Mouse (Mus musculus) intestine, postnatal 0 days (tissue): Measurements from ENCODE around the gene Hist1h2ae. TPM values are rescaled to one million over a fixed set of nuclear protein-coding genes. Genes with fewer than 3 reads are reported as not detected.

Source experiments
- ATAC-seq: fragments of 200-750 bp; cut with Nextera tagmentation; 2 replicates; pipeline ENCODE4 v1.8.0; 2017; ENCODE audit warnings: mild to moderate bottlenecking, moderate TSS enrichment, moderate library complexity
- H3K27ac ChIP-seq: fragments of 300-500 bp; sonication (generic); 2 replicates; pipeline ENCODE4 v1.5.1; 2014; ENCODE audit warnings: mild to moderate bottlenecking, low read depth, low read length, moderate library complexity
- H3K27me3 ChIP-seq: fragments of 300-500 bp; sonication (generic); replicated peaks from 2 replicates; pipeline ENCODE4 v1.6.1; 2014; ENCODE audit warnings: low read length, mixed read lengths; ENCODE audit not compliant: control insufficient read depth, insufficient read depth
- H3K36me3 ChIP-seq: fragments of 300-500 bp; sonication (generic); 2 replicates; pipeline ENCODE4 v1.6.1; 2014; ENCODE audit warnings: mild to moderate bottlenecking, moderate library complexity; ENCODE audit not compliant: control insufficient read depth, insufficient read depth
- H3K4me1 ChIP-seq: fragments of 300-500 bp; sonication (generic); replicated peaks from 2 replicates; pipeline ENCODE4 v1.6.1; 2014; ENCODE audit warnings: antibody characterized with exemption, low read length, mixed read lengths; ENCODE audit not compliant: control insufficient read depth, insufficient read depth
- H3K4me2 ChIP-seq: fragments of 300-500 bp; sonication (generic); replicated peaks from 2 replicates; pipeline ENCODE4 v1.6.1; 2014; ENCODE audit warnings: low read depth, mild to moderate bottlenecking, moderate library complexity
- H3K4me3 ChIP-seq: fragments of 300-500 bp; sonication (generic); 2 replicates; pipeline ENCODE4 v1.5.1; 2014; ENCODE audit warnings: low read depth, low read length
- H3K9ac ChIP-seq: fragments of 300-500 bp; sonication (generic); 2 replicates; pipeline ENCODE4 v1.6.1; 2014; ENCODE audit warnings: mild to moderate bottlenecking, low read depth, low read length
- H3K9me3 ChIP-seq: fragments of 300-500 bp; sonication (generic); 2 replicates; pipeline ENCODE4 v1.6.1; 2016; ENCODE audit warnings: mixed run types; ENCODE audit not compliant: control insufficient read depth
- CTCF ChIP-seq: sonication (generic); IDR thresholded peaks from 2 replicates; pipeline ENCODE4 v1.5.1; 2016; ENCODE audit warnings: low read depth, mild to moderate bottlenecking, control low read depth, antibody characterized with exemption, moderate library complexity
- WGBS: fragments of 180-500 bp; shearing (Covaris S2); extraction: QIAGEN DNeasy Blood & Tissue Kit; methylation state at CpG from one replicate; pipeline ENCODE4 v1.1.7; 2014; 5-methylcytosine and 5-hydroxymethylcytosine counted together
- microRNA-seq: library from miRNA; unstranded; fragments of <30 nt; microRNA quantifications from one replicate; pipeline ENCODE4, GENCODE M21; 2016
- polyA plus RNA-seq: library from polyadenylated mRNA; unstranded; fragments of >200 nt; fragmentation: Nextera tagmentation; extraction: Ambion mirVana; gene quantifications from 2 replicates; pipeline ENCODE4 v1.2.1, GENCODE M21; 2015

Hist1h2ae gene
- polyA plus RNA-seq, 1 experiment from 2014 or later, result 24.0 TPM

- WGBS, result 36% methylated on average over 5 of the region's 5 CpGs
- Histone ChIP-seq H3K27ac (no peak overlapping the region), H3K9ac (no peak overlapping the region), H3K4me1 (peaks cover 6% of the 10 kb centered on the region; the same call in 1 of the 2 replicates), H3K4me3 (no peak overlapping the region), H3K27me3 (no peaks in the 10 kb centered on the region), H3K36me3 (no peaks in the 10 kb centered on the region), H3K4me2 (no peak overlapping the region), H3K9me3 (no peaks in the 10 kb centered on the region)
- ATAC-seq, result no peak
- no peak for TF ChIP-seq CTCF
Measured at GRCm38 (mm10) chr13:23523976-23524375, 47.0 kb downstream of the Hist1h2ae start.

GRCm38 (mm10) chr13:23521703-23522102 lies 49.3 kb downstream of the Hist1h2ae start:
- peaks cover 3% of the 10 kb centered on the region; the same call in 1 of the 2 replicates for H3K4me1 ChIP-seq
- H3K27ac ChIP-seq, result no peak overlapping the region
- 1% methylated on average over 14 of the region's 14 CpGs for WGBS
- H3K27me3 ChIP-seq, result no peaks in the 10 kb centered on the region
- ATAC-seq, result no peak
- no peak overlapping the region for H3K4me3 ChIP-seq
- no peaks in the 10 kb centered on the region for H3K36me3 ChIP-seq
- peak overlapping the region; percentile 32 for H3K4me2 ChIP-seq
- no peaks in the 10 kb centered on the region for H3K9me3 ChIP-seq
- no peak for TF ChIP-seq CTCF
- no peak overlapping the region for H3K9ac ChIP-seq

Small RNAs within 50 kb of the gene (microRNA-seq; reads per million reads assigned to microRNA genes)
- gene Gm44297, result not detected
- gene Gm44359, result not detected
- not detected for gene Gm44394

Other genes with a start within 250 kb of the Hist1h2ae start
- 15.6 and 17.2 TPM in 2 replicates for gene Zfp322a, start 202.0 kb downstream of the Hist1h2ae start, polyA plus RNA-seq
- 5.1 and 5.6 TPM in 2 replicates for gene Abt1, start 147.4 kb downstream of the Hist1h2ae start, polyA plus RNA-seq
- gene Btn1a1, start 105.3 kb downstream of the Hist1h2ae start, polyA plus RNA-seq, result not detected in 2 replicates
- gene Btn2a2, start 82.4 kb downstream of the Hist1h2ae start, polyA plus RNA-seq, result not detected in 2 replicates
- gene Hist1h4h, start 40.2 kb downstream of the Hist1h2ae start, polyA plus RNA-seq, result 6.1 and 8.1 TPM in 2 replicates
- gene Hist1h2af, start 37.3 kb downstream of the Hist1h2ae start, polyA plus RNA-seq, result 2.7 and 3.0 TPM in 2 replicates
- gene Hist1h3g, start 35.8 kb downstream of the Hist1h2ae start, polyA plus RNA-seq, result 1.2 and 2.1 TPM in 2 replicates
- 0.18 and 0.23 TPM in 2 replicates for gene Hist1h2bh, start 27.8 kb downstream of the Hist1h2ae start, polyA plus RNA-seq
- gene Hist1h3f, start 27.2 kb downstream of the Hist1h2ae start, polyA plus RNA-seq, result 0.37 TPM in 1 of 2 replicates, not detected in the other
- gene Hist1h4f, start 19.6 kb downstream of the Hist1h2ae start, polyA plus RNA-seq, result 0.46 TPM in 1 of 2 replicates, not detected in the other
- 0.13 and 0.21 TPM in 2 replicates for gene Hist1h1d, start 18.0 kb downstream of the Hist1h2ae start, polyA plus RNA-seq
- gene Hist1h3e, start 8.9 kb downstream of the Hist1h2ae start, polyA plus RNA-seq, result 2.2 and 2.4 TPM in 2 replicates
- 3.1 and 4.4 TPM in 2 replicates for gene Hist1h2bg, start 176 bp upstream of the Hist1h2ae start, polyA plus RNA-seq
- gene Hist1h2bf, start 3.0 kb upstream of the Hist1h2ae start, polyA plus RNA-seq, result 0.64 and 1.3 TPM in 2 replicates
- 0.97 and 1.3 TPM in 2 replicates for gene Hist1h2ad, start 3.2 kb upstream of the Hist1h2ae start, polyA plus RNA-seq
- gene Hist1h3d, start 4.5 kb upstream of the Hist1h2ae start, polyA plus RNA-seq, result 1.6 and 2.3 TPM in 2 replicates
- gene Hist1h4d, start 10.4 kb upstream of the Hist1h2ae start, polyA plus RNA-seq, result 34.7 and 35.3 TPM in 2 replicates
- 0.30 and 0.46 TPM in 2 replicates for gene Hist1h2be, start 49.9 kb upstream of the Hist1h2ae start, polyA plus RNA-seq
- gene Hist1h1e, start 51.3 kb upstream of the Hist1h2ae start, polyA plus RNA-seq, result 6.8 and 6.9 TPM in 2 replicates
- 0.46 TPM in 2 replicates for gene Hist1h2ac, start 112.7 kb upstream of the Hist1h2ae start, polyA plus RNA-seq
- gene Hist1h2bc, start 113.0 kb upstream of the Hist1h2ae start, polyA plus RNA-seq, result 211 and 224 TPM in 2 replicates
- not detected in 2 replicates for gene Hist1h1t, start 124.6 kb upstream of the Hist1h2ae start, polyA plus RNA-seq
- gene Hist1h4c, start 127.2 kb upstream of the Hist1h2ae start, polyA plus RNA-seq, result 2.9 and 3.0 TPM in 2 replicates
- 12.5 TPM in 2 replicates for gene Hfe, start 139.6 kb upstream of the Hist1h2ae start, polyA plus RNA-seq
- 105 and 107 TPM in 2 replicates for gene Hist1h1c, start 167.6 kb upstream of the Hist1h2ae start, polyA plus RNA-seq
- gene Hist1h3c, start 174.4 kb upstream of the Hist1h2ae start, polyA plus RNA-seq, result 1.2 and 1.4 TPM in 2 replicates
- gene Hist1h2bb, start 175.5 kb upstream of the Hist1h2ae start, polyA plus RNA-seq, result 0.37 and 0.48 TPM in 2 replicates
- gene Hist1h2ab, start 179.9 kb upstream of the Hist1h2ae start, polyA plus RNA-seq, result 11.7 and 12.1 TPM in 2 replicates
- 1.3 and 1.5 TPM in 2 replicates for gene Hist1h3b, start 181.0 kb upstream of the Hist1h2ae start, polyA plus RNA-seq
- 0.76 and 1.4 TPM in 2 replicates for gene Hist1h4b, start 185.8 kb upstream of the Hist1h2ae start, polyA plus RNA-seq
- gene Hist1h4a, start 190.0 kb upstream of the Hist1h2ae start, polyA plus RNA-seq, result 0.43 TPM in 1 of 2 replicates, not detected in the other
- 4.1 and 4.5 TPM in 2 replicates for gene Hist1h3a, start 191.2 kb upstream of the Hist1h2ae start, polyA plus RNA-seq
- 0.60 and 0.85 TPM in 2 replicates for gene Hist1h1a, start 192.4 kb upstream of the Hist1h2ae start, polyA plus RNA-seq
- 0.10 TPM in 1 of 2 replicates, not detected in the other for gene Trim38, start 198.7 kb upstream of the Hist1h2ae start, polyA plus RNA-seq
- gene Slc17a2, start 235.8 kb upstream of the Hist1h2ae start, polyA plus RNA-seq, result 0.05 TPM in 1 of 2 replicates, not detected in the other